Mouse (Mus musculus) gastrocnemius, adult 18-20 months (tissue): ENCODE measurements around the gene Nbea. TPM values are rescaled to one million over a fixed set of nuclear protein-coding genes. Genes with fewer than 3 reads are reported as not detected.

ENCODE experiments used
- DNase-seq: peaks from one replicate; pipeline ENCODE4 v3.0.0; 2021; ENCODE audit warnings: low spot score
- total RNA-seq, 2 experiments: library from RNA; stranded (reverse); gene quantifications; 2 replicates each; pipeline ENCODE4 v1.2.3; 2021

Nbea gene
- total RNA-seq, 2 experiments from 2014 or later = 3.7 to 4.9 TPM

DNA sequence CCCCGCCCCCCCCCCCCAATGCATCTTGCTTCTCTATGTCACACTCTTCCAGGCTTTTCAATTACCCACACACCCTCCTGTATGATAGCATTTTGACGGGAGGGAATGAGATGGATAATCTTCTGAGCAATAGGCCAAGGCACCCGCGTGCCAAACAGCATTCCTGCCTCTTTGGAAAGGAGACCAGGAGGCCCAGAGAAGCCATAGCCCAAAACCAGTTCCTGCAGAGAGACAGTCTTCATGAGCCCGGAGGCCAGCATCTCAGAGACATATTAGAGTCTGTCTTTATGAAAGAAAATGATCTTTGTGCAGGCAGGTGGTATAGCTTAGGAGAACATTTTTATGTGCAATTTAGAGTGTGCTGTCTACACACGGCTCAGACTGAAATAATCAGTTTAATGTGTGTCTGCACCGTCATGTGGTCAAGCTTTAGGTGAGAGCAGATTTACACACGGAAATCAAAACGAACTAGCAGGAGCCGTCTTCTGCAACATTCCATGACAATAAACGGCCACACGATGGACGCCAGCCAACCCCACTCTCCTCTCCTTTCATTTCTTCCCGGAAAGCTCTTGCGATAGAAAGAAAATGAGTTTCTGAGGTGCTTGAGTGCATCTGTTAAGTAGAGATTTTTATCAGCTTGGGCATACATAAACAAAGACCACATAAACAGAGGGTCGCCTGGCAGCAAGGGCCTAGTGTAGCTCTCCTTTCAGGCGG, 584.0 kb downstream of the Nbea start:
- no peak for DNase-seq

DNA sequence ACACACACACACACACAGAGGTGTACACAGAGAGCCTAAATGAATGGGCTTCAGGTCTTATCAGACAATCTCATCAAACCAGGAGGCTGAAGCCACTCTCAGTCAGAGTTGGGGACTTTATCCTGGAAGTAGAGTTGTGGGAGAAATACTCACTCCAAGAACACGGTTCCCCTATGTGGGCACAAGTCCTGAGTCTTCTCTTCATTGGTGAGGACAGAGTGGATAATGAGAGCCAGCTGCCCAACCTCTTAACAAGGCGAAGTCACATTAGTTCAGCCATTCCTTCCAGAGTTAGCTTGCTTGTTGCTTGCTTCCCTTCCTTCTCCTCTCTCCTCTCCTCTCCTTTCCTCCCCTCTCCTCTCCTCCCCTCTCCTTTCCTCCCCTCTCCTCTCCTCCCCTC, 584.8 kb downstream of the Nbea start:
- DNase-seq = no peak

DNA sequence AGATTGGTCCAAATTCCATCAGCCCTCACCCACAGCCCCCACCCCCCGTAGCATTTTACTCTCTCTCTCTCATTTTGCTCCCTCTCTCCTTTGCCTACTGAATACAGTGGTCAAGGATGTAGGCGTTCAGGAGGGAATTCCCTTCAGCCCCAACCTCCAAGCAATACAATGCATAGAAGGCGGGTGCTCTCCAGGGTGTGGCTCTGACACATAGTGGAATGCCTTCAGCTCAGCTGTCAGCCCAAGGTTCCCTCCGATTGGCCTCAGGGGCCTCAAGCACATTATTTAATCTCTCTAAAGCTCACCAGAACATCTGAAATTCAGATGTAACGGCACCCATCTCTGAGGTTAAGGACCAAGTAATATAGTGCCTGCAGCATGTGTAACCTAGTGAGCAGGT, 590.2 kb downstream of the Nbea start:
- no peak for DNase-seq

DNA sequence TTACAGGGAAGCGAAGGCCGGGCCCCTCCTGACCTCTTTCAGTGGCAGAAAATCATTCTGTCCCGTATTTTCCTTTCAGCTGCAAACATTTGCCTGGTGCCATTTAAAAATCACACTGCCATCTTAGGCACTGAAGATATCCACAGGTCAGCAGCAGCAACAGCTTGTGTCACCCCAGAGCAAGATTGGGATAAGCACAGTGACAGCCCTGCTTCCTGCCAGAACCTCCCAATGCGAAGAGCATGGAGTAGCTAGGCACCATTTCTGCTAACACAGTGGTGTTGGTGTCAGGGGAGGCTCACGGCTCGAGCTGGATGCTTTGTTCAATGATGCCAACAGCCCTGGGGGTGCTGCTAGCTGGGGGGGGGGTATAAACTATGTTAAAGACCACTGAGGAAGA, 592.8 kb downstream of the Nbea start:
- DNase-seq = no peak

DNA sequence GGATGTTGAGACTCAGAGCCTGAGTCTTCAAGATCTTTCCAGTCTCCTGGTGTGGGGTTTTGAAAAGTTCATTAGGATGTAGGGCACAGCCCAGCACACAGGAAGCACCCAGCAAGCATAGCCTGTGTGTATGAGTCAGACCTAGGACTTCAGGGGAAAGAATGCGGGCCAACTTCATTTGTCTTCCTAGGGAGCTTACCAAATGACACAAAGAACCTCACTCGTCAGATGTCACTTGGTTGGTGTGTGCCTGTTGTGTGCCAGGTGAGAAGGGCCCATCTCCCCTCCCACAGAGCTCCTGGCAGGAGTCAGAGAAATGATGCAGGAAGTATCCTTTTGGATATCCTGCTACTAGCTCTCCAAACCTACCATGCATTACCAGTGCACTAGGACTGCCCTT, 593.2 kb downstream of the Nbea start:
- DNase-seq = no peak

DNA sequence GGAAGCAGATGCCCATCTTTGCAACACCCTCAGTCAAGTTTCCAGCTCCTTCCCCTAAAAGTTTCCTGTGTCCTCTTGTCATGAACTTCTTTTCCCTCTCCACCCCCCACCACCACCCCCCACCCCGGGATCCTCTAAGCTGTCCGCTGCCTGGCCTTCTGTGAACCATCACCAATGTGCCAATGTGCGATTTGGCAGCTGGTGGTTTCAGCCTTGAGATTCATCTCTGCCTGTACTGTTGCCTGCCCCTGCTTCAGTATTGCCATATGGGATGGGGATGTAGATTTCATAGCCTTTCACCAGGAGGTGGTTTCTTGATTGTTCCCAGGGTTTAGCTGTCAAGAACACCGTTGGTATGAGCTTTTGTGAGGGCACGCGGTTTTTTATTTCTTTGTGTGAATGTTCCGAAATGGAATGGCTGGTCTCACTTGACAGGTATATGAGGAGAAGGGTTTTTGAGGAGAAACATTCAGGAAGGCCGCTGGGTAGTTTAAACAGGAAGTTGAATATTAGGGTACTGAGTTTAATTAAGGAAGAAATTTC, 594.0 kb downstream of the Nbea start:
- no peak for DNase-seq

DNA sequence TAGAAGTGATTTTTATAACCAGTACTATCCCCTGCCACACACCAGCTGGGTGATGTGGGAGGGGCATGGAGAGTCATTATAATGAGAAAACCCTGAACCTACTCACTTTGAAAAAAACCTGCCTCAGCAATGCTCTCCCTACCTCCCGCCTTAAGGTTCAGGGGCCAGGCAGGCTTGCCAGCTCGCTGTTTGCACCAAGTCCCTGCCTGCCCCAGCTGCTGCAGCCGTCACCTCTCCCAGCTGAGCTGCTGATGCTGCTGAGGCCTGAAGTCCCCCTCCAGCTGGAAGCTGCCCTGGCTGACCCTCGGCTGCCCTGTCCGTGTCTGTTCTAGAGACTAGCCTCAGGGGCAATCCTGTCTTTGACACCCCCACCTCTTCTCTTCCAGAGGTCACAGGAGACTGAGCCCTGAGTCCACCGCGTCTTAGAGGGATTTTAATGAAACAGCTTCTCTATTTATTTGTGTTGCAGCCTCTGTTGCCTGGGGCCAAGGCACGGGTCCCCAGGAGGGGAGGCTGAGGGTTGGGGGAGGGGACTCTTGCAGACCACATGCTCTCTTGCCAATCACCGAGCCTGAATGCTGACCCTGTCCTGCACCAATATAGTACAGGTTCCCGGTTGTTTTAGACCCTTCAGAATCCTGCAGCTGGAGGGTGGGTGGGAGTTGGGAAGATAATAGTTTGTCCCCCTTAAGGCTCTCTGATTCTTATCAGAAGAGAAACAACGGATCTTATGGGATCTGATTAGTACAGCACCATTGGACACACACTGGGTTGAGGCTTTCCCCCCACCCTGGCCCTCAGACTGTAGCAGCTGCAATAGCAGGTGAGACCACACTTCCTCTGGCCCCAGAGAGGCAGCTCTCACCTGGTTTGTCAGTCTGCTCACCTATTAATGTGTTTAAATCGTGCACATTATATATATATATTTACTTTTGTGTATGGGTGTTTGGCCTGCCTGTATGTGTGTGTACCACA, 595.2 kb downstream of the Nbea start:
- peak; percentile 28 for DNase-seq

DNA sequence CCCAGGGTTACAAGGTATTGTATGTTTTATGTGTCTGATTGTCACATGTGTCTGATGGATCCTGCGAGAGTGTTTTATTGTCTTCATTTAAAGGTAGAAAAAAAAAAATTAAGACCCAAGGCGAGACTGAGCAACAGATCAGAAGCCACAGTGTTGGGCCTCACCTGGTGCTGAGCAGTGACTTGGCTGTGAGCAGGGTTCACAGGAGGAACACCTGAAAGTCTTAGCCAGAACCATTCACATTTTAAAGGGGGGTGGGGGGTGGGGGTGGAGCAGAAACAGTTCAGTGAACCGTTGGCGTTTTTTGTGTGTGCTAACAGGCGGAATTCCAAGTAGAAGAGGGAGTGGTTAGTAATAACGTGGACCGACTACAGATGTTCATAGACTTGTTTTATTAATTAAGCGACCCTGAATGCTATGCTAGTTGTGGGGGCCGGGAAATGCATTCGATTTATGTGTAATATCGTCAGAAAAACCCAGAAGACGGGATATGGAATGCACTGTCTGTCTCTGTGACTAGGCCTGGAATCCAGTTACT, 596.0 kb downstream of the Nbea start:
- no peak for DNase-seq
